Mouse (Mus musculus) c-Kit-positive CD71-positive TER-119-negative erythroid progenitor cells, embryonic 14.5 days (primary cell): ENCODE results near the gene Ermap.
A peak's percentile ranks its signal among the peaks of the same experiment; 100 is the strongest.

ENCODE experiments used
- DNase-seq: peaks from one replicate; pipeline ENCODE4 v3.0.0-alpha.2; 2013; ENCODE audit warnings: low read depth

The Ermap gene

DNA sequence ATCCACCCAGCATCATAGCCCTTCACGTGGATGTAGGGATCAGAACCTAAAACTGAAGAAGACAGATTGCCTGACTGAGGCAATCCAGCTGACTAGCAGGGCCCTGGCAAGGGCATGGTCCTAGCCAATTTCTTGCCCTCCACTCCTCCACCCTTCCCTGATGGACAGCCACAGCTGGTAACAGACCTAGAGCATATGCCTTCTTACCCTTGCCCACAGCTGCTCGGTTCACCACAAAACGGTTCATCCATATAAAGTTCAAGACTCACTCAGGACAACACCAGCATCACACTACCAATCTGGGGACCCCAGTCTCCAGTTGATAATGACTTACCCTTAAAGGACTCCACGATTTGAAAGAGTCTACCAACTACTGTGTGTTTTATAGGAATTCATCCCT lies 4.0 kb downstream of the Ermap start:
- DNase-seq, result no peak

DNA sequence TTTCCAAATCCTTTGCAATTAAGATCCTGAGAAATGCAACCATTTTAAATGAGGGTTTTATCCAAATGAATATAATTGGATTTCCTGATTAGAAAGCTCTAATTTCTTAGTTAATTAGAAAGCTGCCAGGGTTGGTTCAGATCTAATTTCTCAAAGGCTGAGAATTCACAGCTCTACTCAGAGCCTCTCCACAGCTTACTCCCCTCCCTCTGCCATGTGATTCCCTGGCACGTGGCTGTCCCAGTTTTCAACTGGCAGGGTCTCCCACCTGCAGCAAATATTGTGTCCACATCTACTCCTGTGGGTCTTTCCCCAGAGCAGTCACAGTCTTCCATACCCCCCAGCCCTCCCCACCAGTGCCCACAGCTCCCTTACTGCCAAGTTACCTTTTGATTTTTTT lies 6.3 kb downstream of the Ermap start:
- no peak for DNase-seq

GRCm38 (mm10) chr4:119181456-119181855 lies 8.4 kb downstream of the Ermap start:
- DNase-seq, result no peak

DNA sequence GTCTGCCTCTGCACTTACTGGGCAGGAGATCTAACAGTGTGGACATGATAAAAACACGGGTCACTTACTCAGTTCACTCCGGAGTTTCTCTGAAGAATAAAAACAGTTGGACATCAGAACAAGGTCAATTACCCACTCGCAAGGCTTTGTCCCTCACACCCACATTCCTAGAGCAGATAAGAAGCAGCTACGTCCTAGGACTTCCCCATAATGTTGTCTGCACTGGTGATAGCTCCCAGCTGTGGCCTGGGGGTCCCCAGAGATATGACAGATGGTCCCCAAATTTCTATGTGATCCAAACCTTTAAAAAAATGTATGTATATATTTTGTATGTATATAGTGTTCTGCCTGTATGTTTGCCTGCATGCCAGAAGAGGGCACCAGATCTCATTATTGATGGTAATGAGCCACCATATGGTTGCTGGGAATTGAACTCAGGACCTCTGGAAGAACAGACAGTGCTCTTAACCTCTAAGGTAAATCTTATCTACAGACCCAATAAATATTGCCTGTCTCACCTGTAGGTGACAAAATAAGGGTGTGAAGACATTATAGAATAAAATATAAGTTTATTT lies 9.6 kb downstream of the Ermap start:
- no peak for DNase-seq

DNA sequence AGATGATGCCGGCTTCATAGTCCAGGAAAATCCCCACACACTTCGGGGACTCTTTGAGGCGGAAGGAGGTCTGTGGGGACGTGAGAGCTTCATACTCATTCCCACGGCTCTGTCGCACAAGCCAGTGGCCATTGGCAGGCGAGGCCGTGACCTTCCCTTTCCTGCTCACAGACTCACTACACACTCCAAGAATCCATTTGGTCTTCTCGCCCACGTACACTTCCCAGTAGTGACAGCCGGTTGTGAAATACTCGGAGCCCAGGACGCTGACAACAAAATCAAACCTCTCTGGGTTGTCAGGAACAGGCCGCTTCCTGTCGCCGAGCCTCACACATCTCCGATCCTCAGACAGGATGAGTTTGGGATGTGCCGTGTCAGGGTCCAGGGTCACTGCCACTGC lies 11.5 kb downstream of the Ermap start:
- no peak for DNase-seq

- DNase-seq, result no peak
Measured at GRCm38 (mm10) chr4:119177702-119178101, 12.1 kb downstream of the Ermap start.

GRCm38 (mm10) chr4:119173851-119174453 lies 15.9 kb downstream of the Ermap start, which contains the start of gene Zfp691:
Gene Zfp691, minus strand, starts transcription at chr4:119174195.
- DNase-seq, result peak; percentile 97

GRCm38 (mm10) chr4:119172919-119173650 lies 16.7 kb downstream of the Ermap start:
- DNase-seq, result no peak

DNA sequence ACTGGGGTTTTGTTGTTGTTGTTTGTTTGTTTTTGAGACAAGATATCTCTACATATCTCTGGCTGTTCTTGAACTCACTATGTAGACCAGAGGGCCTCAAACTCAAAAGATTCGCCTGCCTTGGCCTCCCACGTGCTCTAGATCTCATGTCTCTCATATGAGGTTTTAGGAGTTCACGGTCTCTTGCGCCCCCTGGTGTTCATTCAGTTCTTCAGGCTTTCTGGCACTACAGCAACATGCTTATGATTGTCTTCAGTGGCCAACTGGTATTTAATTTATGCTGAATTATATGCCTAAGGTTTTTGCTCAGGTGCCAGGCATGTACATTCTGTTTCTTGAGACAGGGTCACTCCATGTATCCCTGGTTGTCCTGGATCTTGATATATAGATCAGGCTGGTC lies 22.1 kb downstream of the Ermap start:
- peak; percentile 88 for DNase-seq

DNA sequence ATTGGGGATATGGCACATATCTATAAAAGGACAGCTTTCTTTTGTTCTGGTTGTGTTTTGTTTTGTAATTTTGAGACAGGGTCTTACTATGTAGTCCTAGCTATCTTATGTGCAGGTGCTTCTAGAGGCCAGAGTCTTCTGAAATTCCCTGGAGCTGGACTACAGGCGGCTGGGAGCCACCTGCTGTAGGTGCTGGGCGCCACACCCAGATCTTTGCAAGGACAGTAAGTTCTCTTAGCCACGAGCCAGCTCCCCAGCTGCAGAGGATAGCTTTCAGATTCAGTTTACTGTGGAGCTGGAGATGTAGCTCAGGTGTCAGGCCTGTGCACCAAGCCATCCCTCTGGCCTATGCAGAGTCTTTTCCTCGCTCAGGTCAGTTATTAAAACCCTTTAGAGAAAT lies 22.7 kb downstream of the Ermap start:
- no peak for DNase-seq

GRCm38 (mm10) chr4:119165916-119166315 lies 23.9 kb downstream of the Ermap start:
- DNase-seq, result no peak

- DNase-seq, result no peak
Measured at GRCm38 (mm10) chr4:119162990-119163389, 26.8 kb downstream of the Ermap start.

- DNase-seq, result no peak
Measured at GRCm38 (mm10) chr4:119161358-119161757, 28.5 kb downstream of the Ermap start.

GRCm38 (mm10) chr4:119157891-119158290 lies 31.9 kb downstream of the Ermap start:
- no peak for DNase-seq

DNA sequence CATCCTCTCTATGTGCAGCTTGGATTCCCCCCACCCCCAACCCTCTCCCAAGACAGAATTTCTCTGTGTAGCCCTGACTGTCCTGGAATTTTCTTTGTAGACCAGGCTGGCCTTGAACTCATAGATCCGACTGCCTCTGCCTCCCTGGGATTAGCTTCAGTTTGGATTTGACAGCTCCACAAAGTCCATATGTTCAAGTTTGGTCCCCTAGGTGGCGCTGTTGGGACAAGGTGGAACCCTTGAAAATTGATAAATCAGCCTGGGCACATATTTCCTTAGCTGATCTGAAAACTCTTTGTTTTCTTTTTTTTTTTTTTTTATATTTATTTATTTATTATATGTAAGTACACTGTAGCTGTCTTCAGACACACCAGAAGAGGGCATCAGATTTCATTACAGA lies 32.6 kb downstream of the Ermap start:
- DNase-seq, result peak; percentile 71

GRCm38 (mm10) chr4:119148741-119149140 lies 41.1 kb downstream of the Ermap start:
- no peak for DNase-seq

DNA sequence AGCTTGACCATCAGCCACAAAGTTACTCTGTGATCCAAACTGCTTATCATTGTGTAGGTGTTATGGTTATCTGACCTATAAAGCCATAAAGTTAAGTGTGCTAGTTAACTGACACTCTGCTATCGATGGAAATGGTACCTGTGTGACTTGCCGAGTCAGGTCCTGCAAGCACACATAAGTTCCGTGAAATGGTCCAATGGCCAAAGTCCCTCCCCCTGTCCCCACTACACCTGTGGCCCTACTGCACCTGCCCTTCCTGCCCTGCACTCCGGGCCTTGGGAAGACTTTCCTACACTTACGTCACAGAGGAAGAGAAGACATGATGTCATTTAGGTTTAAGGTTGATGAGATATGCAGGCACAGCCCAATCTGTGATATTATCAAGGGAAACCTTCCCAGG lies 42.5 kb downstream of the Ermap start:
- DNase-seq, result no peak

DNA sequence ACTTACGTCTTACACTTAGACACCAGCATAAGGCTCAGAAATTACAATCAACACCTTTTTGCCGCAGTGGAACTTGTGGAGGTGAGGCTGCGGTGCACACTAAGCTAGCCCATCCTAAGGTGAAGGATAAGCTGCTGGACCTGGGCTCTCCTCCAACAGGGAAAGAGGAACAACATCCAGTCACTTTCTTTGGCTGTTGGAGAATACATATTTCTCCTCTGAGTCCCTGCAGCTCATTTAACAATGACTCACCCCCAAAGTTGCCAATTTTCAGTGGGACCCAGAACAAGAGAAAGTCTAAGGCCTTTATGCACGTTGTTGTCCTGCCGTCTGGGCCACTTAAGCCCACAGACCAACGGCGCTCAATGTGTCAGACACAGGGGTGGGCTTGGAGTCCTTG lies 43.0 kb downstream of the Ermap start:
- DNase-seq, result no peak

GRCm38 (mm10) chr4:119142230-119142871 lies 47.5 kb downstream of the Ermap start:
- DNase-seq, result peak; percentile 82

DNA sequence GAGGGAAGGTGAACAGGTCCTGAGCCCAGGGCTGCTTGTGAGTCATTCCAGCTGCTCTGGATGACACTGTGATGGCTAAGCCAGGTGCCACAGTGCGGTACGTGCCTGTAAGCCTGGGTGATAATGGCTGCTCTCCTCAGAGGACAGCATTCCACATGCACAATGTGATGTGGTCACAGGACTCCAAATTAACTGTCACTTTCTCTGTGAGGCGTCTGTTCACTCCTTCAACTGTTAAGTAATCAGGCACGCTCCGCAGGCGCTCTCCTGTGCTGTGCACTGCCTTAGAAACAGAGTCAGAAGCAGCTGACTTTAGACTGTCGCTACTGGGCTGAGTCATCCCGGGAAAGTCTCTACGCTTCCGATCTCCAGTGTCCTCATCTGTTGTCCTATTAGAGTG lies 48.6 kb downstream of the Ermap start:
- DNase-seq, result no peak

DNA sequence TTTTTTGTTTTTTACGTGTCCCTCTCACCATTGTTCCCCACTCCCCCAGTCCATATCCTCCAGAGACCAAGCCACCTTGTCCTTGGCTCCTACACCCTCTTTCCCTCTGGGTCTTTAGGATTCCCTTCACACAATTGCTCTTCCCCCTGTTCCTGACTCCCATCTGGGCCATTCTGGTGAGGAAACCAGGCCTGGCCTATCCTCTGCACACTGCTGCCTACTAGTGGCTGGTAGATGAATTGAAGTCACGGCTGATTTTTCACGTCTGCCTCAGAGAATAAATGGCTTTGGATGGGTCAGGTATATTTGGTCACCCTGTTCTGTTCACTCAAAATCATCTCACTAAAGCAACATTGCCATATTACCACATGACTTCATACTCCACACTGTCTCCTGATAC lies 49.7 kb downstream of the Ermap start:
- DNase-seq, result peak; percentile 53

DNA sequence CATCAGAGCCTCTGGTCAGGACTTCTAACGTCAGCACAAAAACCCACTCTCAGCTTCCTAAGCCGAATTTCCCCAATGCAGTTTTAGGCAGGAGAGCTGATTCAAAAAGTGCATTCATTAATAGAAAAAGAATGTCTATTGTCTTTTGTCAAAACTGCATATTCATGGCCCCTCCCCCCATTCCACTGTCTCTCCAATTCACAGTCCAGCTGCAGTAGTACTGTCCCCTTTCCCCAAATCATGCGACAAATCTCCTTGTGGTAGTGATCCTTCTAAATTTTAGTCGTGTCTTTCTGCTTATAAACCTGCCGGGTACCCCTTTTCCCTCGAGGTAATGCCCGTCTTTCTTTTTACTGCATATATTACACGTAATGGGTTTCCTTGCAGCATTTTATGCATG lies 51.0 kb downstream of the Ermap start:
- no peak for DNase-seq

GRCm38 (mm10) chr4:119138171-119138570 lies 51.6 kb downstream of the Ermap start:
- DNase-seq, result no peak
